Mouse (Mus musculus) spleen, postnatal 14 days (tissue): ENCODE results near the gene Olfr979.
"Not testable (repeated sequence)": the region's sequence is repeated elsewhere in the genome, so short reads cannot be mapped to it uniquely, and the experiment has no call there.

Experiments used
- DNase-seq, 2 experiments: peaks; one replicate each; pipeline ENCODE4 v3.0.0; 2021 to 2022; ENCODE audit warnings: low spot score in 2 of 2

The Olfr979 gene

DNA sequence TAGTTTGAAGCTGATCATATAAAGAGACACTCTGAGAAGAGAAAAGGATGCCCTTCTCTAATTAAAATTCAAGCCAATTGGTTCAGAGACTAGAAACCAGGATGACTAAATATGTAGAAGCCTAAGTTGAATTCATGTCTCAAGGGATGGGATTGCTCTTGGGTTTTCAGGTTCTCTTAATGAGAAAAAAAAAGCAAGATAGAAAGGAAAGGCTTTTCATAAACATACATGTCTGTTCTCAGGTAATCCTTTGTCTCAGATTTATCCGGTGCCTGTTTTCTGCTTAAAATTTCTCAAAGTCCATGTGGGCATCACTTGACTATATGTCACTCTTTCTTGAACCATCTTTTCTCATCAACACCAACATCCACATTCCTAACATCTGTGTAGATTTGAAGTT is at the start of gene Olfr979:
Olfr979 (minus strand) TSS at position 101 of the 400 bp plus-strand sequence.
- DNase-seq: no peak

DNA sequence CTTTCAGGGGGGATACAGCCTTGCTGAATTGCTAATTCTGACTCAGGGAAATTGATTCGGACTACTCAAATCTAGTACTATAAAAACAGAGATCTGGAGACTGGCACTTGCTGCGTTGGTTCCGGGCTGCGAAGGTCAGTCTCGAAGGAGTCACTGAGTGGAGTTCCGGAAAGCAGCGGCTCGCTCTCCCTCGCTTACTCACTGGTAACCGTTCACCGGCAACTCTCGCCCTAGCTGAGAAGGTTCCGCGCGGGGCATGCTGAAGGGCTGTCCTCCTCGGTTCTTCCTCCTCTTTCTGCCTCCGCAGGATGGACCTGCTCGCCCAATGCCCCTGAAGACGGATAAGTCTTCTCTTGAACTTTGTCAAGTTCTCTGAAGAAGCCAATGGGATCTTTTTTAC is 46.9 kb upstream of the Olfr979 start:
- no peak for DNase-seq

DNA sequence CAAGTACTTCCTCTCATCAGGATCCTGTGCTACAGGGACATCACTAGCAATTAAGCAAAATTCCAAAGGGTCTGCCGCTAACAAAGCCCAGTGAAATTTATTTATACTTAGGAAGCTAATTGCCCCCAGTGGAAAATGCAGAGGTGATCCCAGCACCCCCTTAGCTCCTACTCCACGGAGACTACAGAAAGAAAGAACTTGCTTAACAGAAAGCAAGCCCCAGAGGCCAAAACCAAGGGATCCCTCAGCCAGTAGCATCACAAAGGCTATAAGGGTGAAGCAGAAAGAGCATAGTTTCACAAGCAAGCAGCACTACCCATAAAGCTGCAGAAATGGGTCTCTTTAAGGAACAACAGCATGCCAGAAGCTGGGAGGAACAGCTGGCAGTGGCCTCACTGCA is 17.9 kb upstream of the Olfr979 start, which contains the start of gene Olfr981:
Olfr981 (plus strand) TSS at position 301 of the 400 bp plus-strand sequence.
- DNase-seq: no peak

DNA sequence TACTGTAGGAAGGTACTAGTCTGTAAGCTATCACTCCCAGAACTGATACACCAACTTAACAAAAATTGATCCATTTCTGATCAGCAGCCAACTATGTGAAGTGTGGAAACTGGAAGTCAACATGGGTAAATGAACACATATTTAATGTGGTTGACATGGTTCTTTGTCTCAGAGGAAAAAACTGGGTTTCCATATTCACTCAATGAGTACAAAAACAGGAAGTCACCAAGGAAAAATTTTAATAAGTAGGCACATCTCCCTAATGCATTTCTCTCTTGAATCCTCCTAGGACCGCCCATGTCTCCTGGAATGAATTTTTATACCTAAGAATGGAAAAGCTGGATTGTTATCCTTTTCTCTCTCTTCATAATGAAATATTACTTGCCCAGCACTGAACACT is 6.2 kb upstream of the Olfr979 start, which contains the start of gene Olfr980:
Olfr980 (minus strand) TSS at position 101 of the 400 bp plus-strand sequence.
- DNase-seq: no peak

DNA sequence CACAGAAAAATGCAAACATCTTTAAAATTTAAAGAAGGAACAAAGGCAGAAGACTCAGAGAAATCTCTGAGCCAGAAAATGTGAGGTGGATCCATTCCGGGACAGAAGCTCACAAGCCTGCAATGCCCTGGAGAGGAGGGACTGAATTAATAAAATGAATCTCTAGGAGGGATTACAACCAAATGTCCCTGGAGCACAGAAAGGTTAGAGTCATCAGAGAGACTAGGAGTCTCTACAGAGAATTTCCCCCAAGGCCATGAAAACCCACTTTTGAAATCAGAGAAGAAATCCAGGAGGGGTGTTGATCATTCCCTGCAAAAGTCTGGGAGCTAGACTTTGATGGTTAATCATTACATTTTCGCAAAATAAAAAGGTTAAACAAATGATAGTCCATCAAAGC is 11.5 kb downstream of the Olfr979 start, which contains the start of gene Olfr978:
Olfr978 (plus strand) TSS at position 301 of the 400 bp plus-strand sequence.
- no peak for DNase-seq

DNA sequence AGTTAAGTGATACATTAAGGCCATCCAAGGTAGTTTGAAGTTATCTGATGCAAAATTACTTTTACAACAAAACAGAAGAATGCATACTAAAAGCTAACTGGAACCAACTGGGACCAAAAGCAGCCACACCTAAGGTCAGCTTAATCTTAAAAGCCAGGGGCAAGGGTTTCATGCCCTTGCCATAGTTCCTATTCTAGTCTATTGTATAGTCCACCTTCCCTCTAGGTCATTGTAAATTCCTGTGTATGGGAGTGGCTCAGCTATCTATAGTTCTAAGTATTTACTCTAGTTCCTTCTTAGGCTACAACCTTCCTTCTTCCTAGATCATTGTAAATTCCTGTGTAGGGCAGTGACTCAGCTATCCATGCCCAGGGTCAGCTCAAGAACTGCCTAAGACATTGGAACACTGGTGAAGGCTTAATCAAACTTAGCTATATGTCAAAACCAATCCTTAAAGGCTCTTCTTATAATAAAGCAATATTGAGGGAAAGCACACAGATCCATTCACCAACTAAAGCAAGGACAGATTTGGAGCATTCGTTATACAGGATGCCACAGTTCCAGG is 26.6 kb downstream of the Olfr979 start:
- not testable (repeated sequence) for DNase-seq

DNA sequence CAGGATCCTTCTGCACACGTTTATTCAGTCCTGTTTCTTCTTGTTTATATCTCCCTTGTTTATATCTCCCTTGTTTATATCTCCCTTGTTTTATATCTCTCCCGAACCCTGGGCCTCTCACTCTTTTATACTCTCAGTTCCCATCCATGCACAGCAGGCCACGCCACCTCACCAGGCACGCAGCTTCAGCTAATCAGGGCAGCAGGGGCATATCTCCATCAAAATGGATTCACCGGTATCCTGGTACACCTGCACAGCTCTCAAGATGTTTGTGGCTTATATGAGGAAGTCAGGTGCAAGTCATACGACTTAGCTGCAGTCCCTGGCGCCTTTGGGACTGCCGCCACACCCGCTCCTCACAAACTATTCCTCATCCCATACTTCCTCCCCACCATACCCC is 42.2 kb downstream of the Olfr979 start, which contains the start of gene Olfr976:
Olfr976 (minus strand) TSS at position 101 of the 400 bp plus-strand sequence.
- not testable (repeated sequence) for DNase-seq

DNA sequence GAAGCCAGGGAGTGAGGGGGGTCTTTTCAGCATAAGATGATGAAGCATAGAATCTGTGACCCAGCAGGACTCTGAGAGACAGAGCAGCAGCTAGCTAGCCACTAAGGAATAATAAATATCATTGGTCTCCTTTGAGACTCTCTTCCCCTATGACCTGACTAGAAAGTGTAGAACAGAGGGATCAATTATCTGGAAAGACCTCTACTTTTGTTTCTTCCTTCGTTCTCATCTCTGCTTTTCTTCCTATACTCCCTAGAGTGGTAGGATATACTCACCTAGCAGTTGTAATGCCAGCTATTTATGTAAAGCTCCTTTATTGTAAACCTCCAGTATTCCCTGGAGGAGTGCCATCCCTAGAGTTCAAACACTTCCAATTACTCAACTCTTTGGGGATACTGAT is 51.3 kb downstream of the Olfr979 start, which contains the start of gene Olfr975:
Olfr975 (minus strand) TSS at position 101 of the 400 bp plus-strand sequence.
- DNase-seq: no peak
